Mouse (Mus musculus) neural tube, embryonic 14.5 days (tissue): ENCODE measurements at regions not wholly inside any gene's neighbourhood (a gene's known extent, or its start where the extent isn't known, plus 50 kb on each side); places are given as distances from the start of the nearest gene placed in this dataset.

Experiments used
- ATAC-seq: fragments of 200-750 bp; cut with Nextera tagmentation; 2 replicates; pipeline ENCODE4 v1.8.0; 2017; ENCODE audit warnings: low read depth, mild to moderate bottlenecking, moderate TSS enrichment, moderate library complexity
- H3K27ac ChIP-seq: fragments of 300-500 bp; sonication (generic); 2 replicates; pipeline ENCODE4 v1.5.1; 2014; ENCODE audit warnings: low read depth, mild to moderate bottlenecking, control low read depth, low read length, moderate library complexity, mixed read lengths
- H3K27me3 ChIP-seq: fragments of 300-500 bp; sonication (generic); 2 replicates; pipeline ENCODE4 v1.6.1; 2014; ENCODE audit warnings: low read length; ENCODE audit not compliant: control insufficient read depth, insufficient read depth
- H3K36me3 ChIP-seq: fragments of 300-500 bp; sonication (generic); 2 replicates; pipeline ENCODE4 v1.6.1; 2014; ENCODE audit warnings: low read length, mixed read lengths; ENCODE audit not compliant: control insufficient read depth, insufficient read depth
- H3K4me1 ChIP-seq: fragments of 300-500 bp; sonication (generic); 2 replicates; pipeline ENCODE4 v1.6.1; 2014; ENCODE audit warnings: low read length; ENCODE audit not compliant: control insufficient read depth, insufficient read depth
- H3K4me2 ChIP-seq: fragments of 300-500 bp; sonication (generic); 2 replicates; pipeline ENCODE4 v1.6.1; 2014; ENCODE audit warnings: mild to moderate bottlenecking, low read depth, low read length, control low read depth
- H3K4me3 ChIP-seq: fragments of 300-500 bp; sonication (generic); 2 replicates; pipeline ENCODE4 v1.5.1; 2014; ENCODE audit warnings: low read depth, low read length, control low read depth, mixed read lengths
- H3K9ac ChIP-seq: fragments of 300-500 bp; sonication (generic); replicated peaks from 2 replicates; pipeline ENCODE4 v1.6.1; 2014; ENCODE audit warnings: low read depth, mild to moderate bottlenecking, control low read depth, low read length, mixed read lengths
- H3K9me3 ChIP-seq: fragments of 300-500 bp; sonication (generic); 2 replicates; pipeline ENCODE4 v1.6.1; 2016; ENCODE audit warnings: low read length; ENCODE audit not compliant: control insufficient read depth
- WGBS: fragments of 180-500 bp; shearing (Covaris S2); extraction: QIAGEN DNeasy Blood & Tissue Kit; methylation state at CpG from one replicate; pipeline ENCODE4 v1.1.7; 2014; 5-methylcytosine and 5-hydroxymethylcytosine counted together

GRCm38 (mm10) chr9:52835481-52836150, 156.0 kb upstream of the AI593442 start:
- no peaks in the 10 kb centered on the region for H3K27me3 ChIP-seq
- ATAC-seq: no peak
- no peak overlapping the region for H3K4me3 ChIP-seq
- WGBS: 85% methylated on average over 8 of the region's 8 CpGs
- no peak overlapping the region for H3K27ac ChIP-seq
- H3K4me2 ChIP-seq: no peak overlapping the region
- no peaks in the 10 kb centered on the region for H3K4me1 ChIP-seq
- H3K9ac ChIP-seq: no peak overlapping the region
- no peaks in the 10 kb centered on the region for H3K36me3 ChIP-seq
- H3K9me3 ChIP-seq: no peaks in the 10 kb centered on the region

GRCm38 (mm10) chr9:52826781-52827180, 147.2 kb upstream of the AI593442 start:
- no peaks in the 10 kb centered on the region for H3K27me3 ChIP-seq
- H3K36me3 ChIP-seq: no peaks in the 10 kb centered on the region
- no peak overlapping the region for H3K4me3 ChIP-seq
- H3K9ac ChIP-seq: no peak overlapping the region
- ATAC-seq: no peak
- no peak overlapping the region for H3K4me2 ChIP-seq
- no peak overlapping the region for H3K27ac ChIP-seq
- no peaks in the 10 kb centered on the region for H3K9me3 ChIP-seq
- WGBS: 93% methylated on average over 1 of the region's 1 CpGs
- no peaks in the 10 kb centered on the region for H3K4me1 ChIP-seq

- Histone ChIP-seq H3K27me3 (no peaks in the 10 kb centered on the region), H3K4me3 (no peak overlapping the region), H3K36me3 (no peaks in the 10 kb centered on the region), H3K4me1 (no peaks in the 10 kb centered on the region), H3K27ac (no peak overlapping the region), H3K9me3 (no peaks in the 10 kb centered on the region), H3K9ac (no peak overlapping the region), H3K4me2 (no peak overlapping the region)
- 85% methylated on average over 4 of the region's 4 CpGs for WGBS
- ATAC-seq: no peak
These were observed 136.7 kb upstream of the AI593442 start for GRCm38 (mm10) chr9:52816309-52816708.

GRCm38 (mm10) chr9:52802969-52803368, 123.4 kb upstream of the AI593442 start:
- no peak overlapping the region for H3K9ac ChIP-seq
- H3K4me2 ChIP-seq: no peak overlapping the region
- H3K9me3 ChIP-seq: no peaks in the 10 kb centered on the region
- H3K27me3 ChIP-seq: no peaks in the 10 kb centered on the region
- H3K4me1 ChIP-seq: no peaks in the 10 kb centered on the region
- no peaks in the 10 kb centered on the region for H3K36me3 ChIP-seq
- no peak overlapping the region for H3K27ac ChIP-seq
- no peak overlapping the region for H3K4me3 ChIP-seq
- 96% methylated on average over 13 of the region's 13 CpGs for WGBS
- no peak for ATAC-seq

- Histone ChIP-seq H3K4me2 (no peak overlapping the region), H3K9ac (no peak overlapping the region), H3K27me3 (no peaks in the 10 kb centered on the region), H3K27ac (no peak overlapping the region), H3K4me1 (no peaks in the 10 kb centered on the region), H3K36me3 (no peaks in the 10 kb centered on the region), H3K4me3 (no peak overlapping the region), H3K9me3 (no peaks in the 10 kb centered on the region)
- ATAC-seq: no peak
- 78% methylated on average over 5 of the region's 5 CpGs for whole genome bisulfite sequencing
These were observed 122.2 kb upstream of the AI593442 start for GRCm38 (mm10) chr9:52801801-52802200.

GRCm38 (mm10) chr9:52800476-52800875, 120.9 kb upstream of the AI593442 start:
- H3K9me3 ChIP-seq: no peaks in the 10 kb centered on the region
- H3K27me3 ChIP-seq: no peaks in the 10 kb centered on the region
- 80% methylated on average over 3 of the region's 3 CpGs for WGBS
- no peak overlapping the region for H3K4me3 ChIP-seq
- H3K27ac ChIP-seq: no peak overlapping the region
- no peaks in the 10 kb centered on the region for H3K36me3 ChIP-seq
- no peak overlapping the region for H3K9ac ChIP-seq
- H3K4me1 ChIP-seq: no peaks in the 10 kb centered on the region
- H3K4me2 ChIP-seq: no peak overlapping the region
- ATAC-seq: no peak

- no peak overlapping the region for H3K4me3 ChIP-seq
- H3K9ac ChIP-seq: no peak overlapping the region
- H3K4me2 ChIP-seq: no peak overlapping the region
- WGBS: 55% methylated on average over 1 of the region's 1 CpGs
- no peaks in the 10 kb centered on the region for H3K9me3 ChIP-seq
- H3K27ac ChIP-seq: no peak overlapping the region
- H3K36me3 ChIP-seq: no peaks in the 10 kb centered on the region
- ATAC-seq: no peak
- no peaks in the 10 kb centered on the region for H3K4me1 ChIP-seq
- no peaks in the 10 kb centered on the region for H3K27me3 ChIP-seq
These were observed 113.0 kb upstream of the AI593442 start for GRCm38 (mm10) chr9:52792596-52792995.

- 93% methylated on average over 3 of the region's 3 CpGs for WGBS
These were observed 102.9 kb upstream of the AI593442 start for GRCm38 (mm10) chr9:52782520-52782919.

GRCm38 (mm10) chr9:52776542-52776941, 97.0 kb upstream of the AI593442 start:
- no peak for ATAC-seq
- Histone ChIP-seq H3K4me1 (no peaks in the 10 kb centered on the region), H3K27ac (no peak overlapping the region), H3K36me3 (no peaks in the 10 kb centered on the region), H3K9ac (no peak overlapping the region), H3K4me2 (no peak overlapping the region), H3K9me3 (no peaks in the 10 kb centered on the region), H3K27me3 (no peaks in the 10 kb centered on the region), H3K4me3 (no peak overlapping the region)
- 39% methylated on average over 6 of the region's 6 CpGs for WGBS

More at GRCm38 (mm10) chr9:52782520-52782919, 102.9 kb upstream of the AI593442 start:
- H3K36me3 ChIP-seq: no peaks in the 10 kb centered on the region
- no peak overlapping the region for H3K4me2 ChIP-seq
- H3K27me3 ChIP-seq: no peaks in the 10 kb centered on the region
- no peak overlapping the region for H3K9ac ChIP-seq
- ATAC-seq: no peak
- no peak overlapping the region for H3K4me3 ChIP-seq
- no peaks in the 10 kb centered on the region for H3K4me1 ChIP-seq
- no peaks in the 10 kb centered on the region for H3K9me3 ChIP-seq
- H3K27ac ChIP-seq: no peak overlapping the region
